Mouse (Mus musculus): ENCODE data around the gene Uvrag. TPM values are rescaled to one million over a fixed set of nuclear protein-coding genes. Genes with fewer than 3 reads are reported as not detected.

Gene Uvrag
- polyA plus RNA-seq, 1 experiment from 2014 or later: 30.1 TPM

DNA sequence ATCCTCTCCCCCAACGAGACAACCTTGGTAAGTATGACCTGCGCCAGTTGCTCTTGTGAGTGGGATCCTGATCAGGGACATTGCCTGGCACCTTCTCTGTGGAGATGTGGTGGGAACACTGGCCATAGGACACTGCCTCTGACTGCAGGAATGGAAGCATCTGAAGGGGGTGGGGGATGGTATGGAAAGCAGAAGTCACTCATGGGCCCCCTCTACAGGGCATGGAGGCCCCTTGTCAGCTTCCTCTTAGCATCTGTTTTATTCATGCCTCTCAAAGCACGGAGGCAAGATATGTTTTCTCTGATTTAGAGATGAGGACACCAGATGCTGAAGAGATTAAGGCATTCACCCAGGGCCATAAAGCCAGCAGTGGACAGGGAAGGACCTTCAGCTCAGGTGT, 271.9 kb downstream of the Uvrag start:
- Histone ChIP-seq H3K27ac (no peak overlapping the region), H3K79me2 (ENCODE audit: inconsistent target) (no peaks in the 10 kb centered on the region), H3K36me3 (ENCODE audit: inconsistent target) (no peaks in the 10 kb centered on the region), H3K4me3 (ENCODE audit: inconsistent target) (no peak overlapping the region)
- 32% methylated on average over 3 of the region's 3 CpGs for WGBS (ENCODE audit: missing documents)

- H3K79me2 ChIP-seq (ENCODE audit: inconsistent target): no peaks in the 10 kb centered on the region
- H3K4me3 ChIP-seq (ENCODE audit: inconsistent target): no peak overlapping the region
- H3K27ac ChIP-seq: no peak overlapping the region
- H3K36me3 ChIP-seq (ENCODE audit: inconsistent target): no peaks in the 10 kb centered on the region
- WGBS (ENCODE audit: missing documents): 57% methylated on average over 2 of the region's 2 CpGs
Measured at GRCm38 (mm10) chr7:98867794-98868150, 273.2 kb downstream of the Uvrag start.

DNA sequence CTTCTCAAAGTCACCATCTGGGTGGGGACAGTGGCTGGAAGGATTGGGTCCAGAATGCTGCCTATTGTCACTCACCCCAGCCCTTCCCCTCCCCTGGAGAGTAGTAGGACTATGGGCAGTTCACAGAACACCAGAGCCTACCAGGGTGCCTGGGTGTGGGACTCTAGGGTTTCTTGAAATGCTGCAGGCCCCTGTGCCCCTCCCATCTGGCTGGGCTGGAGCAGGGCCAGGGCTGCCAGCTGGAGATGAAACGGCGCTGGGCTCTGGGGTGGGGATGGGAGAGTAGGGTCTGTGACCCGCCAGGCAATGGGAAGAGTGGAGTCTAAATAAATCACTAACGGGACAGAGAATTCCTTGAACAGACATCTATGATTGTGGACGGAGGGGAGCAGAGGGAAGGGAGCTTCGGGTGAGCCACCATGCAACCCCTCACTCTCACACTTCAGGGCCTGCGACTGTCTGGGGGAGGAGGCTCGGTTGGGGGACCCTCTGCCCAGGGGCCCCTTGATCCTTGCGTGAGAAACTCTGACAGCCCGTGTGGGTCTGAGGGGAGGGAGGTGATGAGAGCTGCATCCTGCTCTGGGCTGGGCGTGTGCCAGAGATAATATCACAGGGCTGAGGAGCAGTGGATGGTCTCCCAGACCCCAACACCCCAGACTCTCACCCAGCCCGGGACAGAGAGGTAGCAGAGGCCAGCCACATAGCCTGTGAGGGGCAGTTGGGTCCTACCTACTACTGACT, 273.7 kb downstream of the Uvrag start:
- WGBS (ENCODE audit: missing documents): 54% methylated on average over 12 of the region's 12 CpGs
- no peaks in the 10 kb centered on the region for H3K36me3 ChIP-seq (ENCODE audit: inconsistent target)
- H3K4me3 ChIP-seq (ENCODE audit: inconsistent target): no peak overlapping the region

GRCm38 (mm10) chr7:98863969-98864718, 276.8 kb downstream of the Uvrag start:
- Histone ChIP-seq H3K27ac (no peak overlapping the region), H3K4me3 (ENCODE audit: inconsistent target) (no peak overlapping the region), H3K36me3 (ENCODE audit: inconsistent target) (no peaks in the 10 kb centered on the region), H3K79me2 (ENCODE audit: inconsistent target) (no peaks in the 10 kb centered on the region)
- WGBS (ENCODE audit: missing documents): 95% methylated on average over 9 of the region's 9 CpGs

More for the DNA sequence above, 273.7 kb downstream of the Uvrag start:
- no peaks in the 10 kb centered on the region for H3K79me2 ChIP-seq (ENCODE audit: inconsistent target)
- H3K27ac ChIP-seq: no peak overlapping the region

GRCm38 (mm10) chr7:98862994-98863393, 277.9 kb downstream of the Uvrag start:
- no peak overlapping the region for H3K4me3 ChIP-seq (ENCODE audit: inconsistent target)
- H3K27ac ChIP-seq: no peak overlapping the region
- H3K36me3 ChIP-seq (ENCODE audit: inconsistent target): no peaks in the 10 kb centered on the region
- WGBS (ENCODE audit: missing documents): 93% methylated on average over 5 of the region's 5 CpGs
- H3K79me2 ChIP-seq (ENCODE audit: inconsistent target): no peaks in the 10 kb centered on the region

DNA sequence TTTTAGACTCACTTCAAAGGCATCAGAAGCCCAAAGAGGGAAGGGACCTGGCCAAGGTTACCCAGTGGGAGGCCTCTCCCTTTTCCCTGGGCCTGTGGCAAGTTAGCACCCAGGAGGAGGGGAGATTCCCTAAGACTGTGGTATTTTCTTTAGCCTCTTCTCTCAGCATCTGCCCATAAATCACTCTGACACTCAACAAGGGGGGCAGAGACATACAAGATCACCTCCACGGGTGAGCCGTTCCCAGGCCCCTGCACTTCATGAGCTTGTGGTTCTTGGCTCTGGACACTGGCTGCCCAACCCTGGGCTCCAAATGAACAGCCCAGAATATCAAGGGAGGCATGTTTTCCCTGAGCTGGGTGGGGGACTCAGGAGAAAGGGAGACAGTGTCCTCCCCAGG, 279.9 kb downstream of the Uvrag start:
- no peak overlapping the region for H3K4me3 ChIP-seq (ENCODE audit: inconsistent target)
- H3K27ac ChIP-seq: no peak overlapping the region
- WGBS (ENCODE audit: missing documents): 75% methylated on average over 2 of the region's 2 CpGs
- H3K79me2 ChIP-seq (ENCODE audit: inconsistent target): no peaks in the 10 kb centered on the region
- no peaks in the 10 kb centered on the region for H3K36me3 ChIP-seq (ENCODE audit: inconsistent target)

DNA sequence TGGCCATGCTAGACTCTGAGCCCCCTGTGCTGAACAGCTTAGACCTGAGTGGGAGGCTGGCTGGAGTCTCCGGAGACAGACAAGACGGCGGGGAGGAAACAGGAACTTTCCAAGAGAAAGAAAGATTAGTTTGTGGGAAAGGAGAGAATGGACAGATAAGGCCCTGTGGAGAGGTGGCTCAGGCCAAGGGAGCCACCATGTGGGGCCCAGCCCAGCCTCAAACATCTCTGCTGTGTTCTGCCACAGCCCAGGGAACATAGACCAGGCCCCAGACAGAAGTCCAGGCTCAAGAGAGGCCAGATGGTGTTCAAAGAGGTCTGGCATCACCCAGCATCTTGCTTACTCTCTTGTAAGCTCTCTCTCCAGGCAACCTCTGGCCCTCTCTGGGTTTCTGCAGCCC, 283.8 kb downstream of the Uvrag start:
- WGBS (ENCODE audit: missing documents): 78% methylated on average over 3 of the region's 3 CpGs
- Histone ChIP-seq H3K4me3 (ENCODE audit: inconsistent target) (no peak overlapping the region), H3K79me2 (ENCODE audit: inconsistent target) (no peaks in the 10 kb centered on the region), H3K27ac (no peak overlapping the region), H3K36me3 (ENCODE audit: inconsistent target) (no peaks in the 10 kb centered on the region)

DNA sequence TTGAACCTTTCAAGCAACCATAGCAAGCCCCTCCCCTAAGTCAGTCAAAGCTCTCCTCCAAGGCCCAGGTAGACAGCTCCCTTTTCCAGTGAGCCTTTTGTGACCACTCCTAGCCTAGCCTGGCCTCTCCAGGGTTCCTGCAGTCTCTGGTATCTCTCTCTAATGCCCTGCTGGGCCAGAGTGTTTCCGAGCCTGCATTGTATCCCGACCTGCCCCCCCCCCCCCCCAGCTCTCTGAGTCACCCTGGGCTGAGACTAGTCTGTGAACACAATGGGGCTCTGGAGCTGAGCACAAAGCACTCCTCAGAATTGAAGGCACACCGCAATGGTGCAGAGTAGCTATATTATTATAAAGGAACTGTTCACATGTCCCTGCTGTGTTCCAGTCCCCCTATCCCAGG, 284.8 kb downstream of the Uvrag start:
- no peaks in the 10 kb centered on the region for H3K36me3 ChIP-seq (ENCODE audit: inconsistent target)
- no peak overlapping the region for H3K27ac ChIP-seq
- no peaks in the 10 kb centered on the region for H3K79me2 ChIP-seq (ENCODE audit: inconsistent target)
- 75% methylated on average over 3 of the region's 3 CpGs for WGBS (ENCODE audit: missing documents)
- H3K4me3 ChIP-seq (ENCODE audit: inconsistent target): no peak overlapping the region

- Histone ChIP-seq H3K27ac (no peak overlapping the region), H3K4me3 (ENCODE audit: inconsistent target) (no peak overlapping the region), H3K36me3 (ENCODE audit: inconsistent target) (no peaks in the 10 kb centered on the region), H3K79me2 (ENCODE audit: inconsistent target) (no peaks in the 10 kb centered on the region)
- WGBS (ENCODE audit: missing documents): 60% methylated on average over 2 of the region's 2 CpGs
Measured at GRCm38 (mm10) chr7:98855388-98855787, 285.6 kb downstream of the Uvrag start.

DNA sequence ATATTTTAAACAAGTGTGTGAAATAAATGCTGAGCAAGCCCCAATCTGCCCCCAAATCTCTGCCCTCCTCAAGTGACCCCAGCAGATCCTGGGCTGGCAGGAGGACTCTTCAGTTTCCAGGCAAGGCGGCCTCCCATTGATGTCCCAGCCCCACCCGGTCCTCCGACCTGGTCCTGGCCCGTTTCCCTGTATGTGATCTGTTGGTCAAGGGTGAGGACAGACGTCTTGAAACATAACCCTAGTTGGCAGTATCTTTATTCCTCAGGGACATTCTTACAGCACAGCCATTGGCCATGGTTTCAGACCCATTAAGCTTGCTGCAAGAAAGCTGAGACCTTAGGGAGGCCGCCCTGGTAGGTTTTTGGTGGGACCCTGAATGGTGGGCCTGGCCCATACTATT, 287.1 kb downstream of the Uvrag start:
- H3K4me3 ChIP-seq (ENCODE audit: inconsistent target): no peak overlapping the region
- 97% methylated on average over 6 of the region's 6 CpGs for WGBS (ENCODE audit: missing documents)
- H3K79me2 ChIP-seq (ENCODE audit: inconsistent target): no peaks in the 10 kb centered on the region
- no peak overlapping the region for H3K27ac ChIP-seq
- H3K36me3 ChIP-seq (ENCODE audit: inconsistent target): no peaks in the 10 kb centered on the region

DNA sequence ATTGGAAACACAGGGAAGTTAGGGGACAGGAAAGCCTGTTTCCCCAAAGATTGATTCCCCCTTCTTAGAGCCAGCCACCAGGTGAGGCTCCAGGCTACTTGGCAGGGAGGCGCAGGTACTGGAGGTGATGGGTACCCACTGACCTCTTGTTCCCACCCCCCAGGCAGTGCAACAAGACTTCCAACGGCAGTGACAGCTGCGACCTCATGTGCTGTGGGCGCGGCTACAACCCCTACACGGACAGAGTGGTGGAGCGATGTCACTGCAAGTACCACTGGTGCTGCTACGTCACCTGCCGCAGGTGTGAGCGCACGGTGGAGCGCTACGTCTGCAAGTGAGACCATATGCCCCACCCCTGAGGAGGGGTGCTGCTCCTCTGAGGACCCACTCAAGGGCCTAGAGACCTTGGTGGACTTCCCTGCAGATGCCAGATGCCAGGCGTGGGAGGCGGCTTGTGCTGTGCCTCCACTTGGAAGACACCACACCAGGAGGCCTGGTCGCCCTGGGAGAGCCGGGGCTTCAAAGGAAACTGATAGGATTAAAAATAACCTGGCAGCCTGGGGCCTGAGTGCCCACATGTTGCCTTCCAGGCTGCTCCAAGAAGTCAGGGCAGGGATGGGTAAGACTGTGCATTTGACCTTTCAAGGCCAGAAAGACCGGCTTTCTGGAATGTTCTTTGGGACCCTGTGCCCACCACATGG, 287.8 kb downstream of the Uvrag start:
- Histone ChIP-seq H3K36me3 (ENCODE audit: inconsistent target) (no peaks in the 10 kb centered on the region), H3K79me2 (ENCODE audit: inconsistent target) (no peaks in the 10 kb centered on the region), H3K27ac (no peak overlapping the region), H3K4me3 (ENCODE audit: inconsistent target) (no peak overlapping the region)
- WGBS (ENCODE audit: missing documents): 93% methylated on average over 17 of the region's 18 CpGs

- Histone ChIP-seq H3K79me2 (ENCODE audit: inconsistent target) (no peaks in the 10 kb centered on the region), H3K27ac (no peak overlapping the region), H3K36me3 (ENCODE audit: inconsistent target) (no peaks in the 10 kb centered on the region), H3K4me3 (ENCODE audit: inconsistent target) (no peak overlapping the region)
- 42% methylated on average over 6 of the region's 9 CpGs for WGBS (ENCODE audit: missing documents)
Measured at GRCm38 (mm10) chr7:98851220-98851619, 289.7 kb downstream of the Uvrag start.

- no peaks in the 10 kb centered on the region for H3K36me3 ChIP-seq (ENCODE audit: inconsistent target)
- WGBS (ENCODE audit: missing documents): 86% methylated on average over 5 of the region's 5 CpGs
Measured at GRCm38 (mm10) chr7:98850388-98850787, 290.6 kb downstream of the Uvrag start.

GRCm38 (mm10) chr7:98848899-98849640, 291.9 kb downstream of the Uvrag start:
- Histone ChIP-seq H3K36me3 (ENCODE audit: inconsistent target) (no peaks in the 10 kb centered on the region), H3K27ac (no peak overlapping the region), H3K4me3 (ENCODE audit: inconsistent target) (no peak overlapping the region), H3K79me2 (ENCODE audit: inconsistent target) (no peaks in the 10 kb centered on the region)
- WGBS (ENCODE audit: missing documents): 57% methylated on average over 8 of the region's 8 CpGs

More at GRCm38 (mm10) chr7:98850388-98850787, 290.6 kb downstream of the Uvrag start:
- Histone ChIP-seq H3K79me2 (ENCODE audit: inconsistent target) (no peaks in the 10 kb centered on the region), H3K27ac (no peak overlapping the region), H3K4me3 (ENCODE audit: inconsistent target) (no peak overlapping the region)

Data from macrophage (primary cell).